Mouse (Mus musculus) neural tube, postnatal 0 days (tissue): ENCODE data around the gene Add2. TPM values are rescaled to one million over a fixed set of nuclear protein-coding genes. Genes with fewer than 3 reads are reported as not detected.

Experiments
- polyA plus RNA-seq: library from polyadenylated mRNA; unstranded; fragments of >200 nt; fragmentation: Nextera tagmentation; extraction: Ambion mirVana; gene quantifications from 2 replicates; pipeline ENCODE4 v1.2.1, GENCODE M21; 2015

Add2 gene
- polyA plus RNA-seq, result 72.9 and 84.4 TPM in 2 replicates

DNA sequence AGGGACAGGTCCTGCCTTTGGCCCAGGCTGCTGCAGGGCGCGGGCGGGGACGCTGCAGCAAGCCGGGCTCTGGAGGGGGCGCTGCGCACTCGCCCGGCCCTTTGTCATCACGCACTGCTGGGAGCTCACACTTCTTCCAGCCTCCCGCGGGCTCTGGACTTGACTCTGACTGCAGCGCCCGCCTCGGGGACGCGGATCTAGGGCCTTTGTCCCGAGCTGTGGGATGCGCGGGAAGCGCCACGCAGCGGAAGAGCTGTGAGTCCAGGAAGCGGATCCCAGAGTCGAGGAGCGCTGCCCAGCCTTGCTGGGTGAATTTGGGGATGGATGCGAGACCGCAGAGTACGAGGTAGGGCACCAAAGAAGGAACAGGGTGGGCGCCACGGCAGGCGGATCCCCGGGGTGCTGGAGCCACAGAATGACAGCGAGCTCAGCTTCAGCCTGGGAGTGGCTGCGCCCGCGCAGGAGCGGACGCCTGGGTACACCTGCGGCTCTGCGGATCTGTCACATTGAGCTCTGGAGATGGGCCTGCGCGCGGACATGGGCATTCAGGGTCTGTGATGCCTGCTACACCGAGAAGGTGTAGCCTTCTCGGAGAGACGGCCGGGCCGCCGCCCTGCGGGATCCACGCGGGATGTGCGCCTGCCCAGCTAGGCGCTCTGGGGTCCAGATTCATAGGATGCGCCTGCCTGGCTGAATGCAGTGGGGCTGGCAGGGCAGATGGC, at the start of gene Add2:
TSS of gene Add2 (plus strand) at position 81 of the 722 bp plus-strand sequence.

DNA sequence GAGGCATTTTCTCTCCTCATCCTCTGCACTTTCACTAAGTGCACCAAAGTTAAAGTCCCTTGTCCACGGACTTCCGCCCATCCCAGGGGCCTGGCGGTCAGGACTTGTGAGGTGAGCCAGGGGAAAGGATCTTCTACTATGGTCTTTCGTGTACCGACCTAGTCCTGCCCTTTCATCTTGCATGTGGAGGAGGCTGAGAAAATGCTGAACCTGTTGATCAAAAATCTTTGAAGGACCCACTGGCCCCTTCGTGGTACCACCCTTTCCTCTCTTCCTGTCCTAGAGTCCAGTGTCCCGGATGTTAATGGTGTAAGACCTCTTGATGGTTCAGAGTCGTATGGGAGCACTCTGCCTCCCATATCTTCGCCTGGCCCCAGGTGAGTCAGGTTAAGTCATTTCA, 12.6 kb upstream of the Add2 start, which contains the start of gene Figla:
TSS of gene Figla (plus strand) at position 301 of the 400 bp plus-strand sequence.

Other genes starting within 250 kb of the Add2 start
- gene Nat8f6, start 207.7 kb upstream of the Add2 start, polyA plus RNA-seq, result not detected in 2 replicates
- gene Nat8f5, start 207.7 kb upstream of the Add2 start, polyA plus RNA-seq, result 0.56 and 0.89 TPM in 2 replicates
- gene Nat8, start 196.6 kb upstream of the Add2 start, polyA plus RNA-seq, result 0.76 and 0.77 TPM in 2 replicates
- not detected in 2 replicates for gene Nat8f2, start 159.5 kb upstream of the Add2 start, polyA plus RNA-seq
- gene Nat8f4, start 123.8 kb upstream of the Add2 start, polyA plus RNA-seq, result 4.6 and 5.1 TPM in 2 replicates
- gene Tprkb, start 116.8 kb upstream of the Add2 start, polyA plus RNA-seq, result 64.7 and 72.3 TPM in 2 replicates
- 28.1 and 28.9 TPM in 2 replicates for gene Nat8f1, start 113.0 kb upstream of the Add2 start, polyA plus RNA-seq
- 37.5 and 38.1 TPM in 2 replicates for gene Dusp11, start 67.0 kb upstream of the Add2 start, polyA plus RNA-seq
- not detected in 2 replicates for gene Figla, start 12.5 kb upstream of the Add2 start, polyA plus RNA-seq
- gene Tgfa, start 166.5 kb downstream of the Add2 start, polyA plus RNA-seq, result 18.2 and 21.6 TPM in 2 replicates